Mouse (Mus musculus) lung, embryonic 14.5 days (tissue): Measurements from ENCODE around the gene AL732309.1. TPM values are rescaled to one million over a fixed set of nuclear protein-coding genes. Genes with fewer than 3 reads are reported as not detected.

Source experiments
- ATAC-seq: fragments of 200-750 bp; cut with Nextera tagmentation; 2 replicates; pipeline ENCODE4 v1.8.0; 2017; ENCODE audit warnings: mild to moderate bottlenecking, moderate TSS enrichment, moderate library complexity; ENCODE audit not compliant: insufficient read depth
- DNase-seq: peaks from one replicate; pipeline ENCODE4 v3.0.0-alpha.2; 2015
- H3K27ac ChIP-seq: fragments of 300-500 bp; sonication (generic); 2 replicates; pipeline ENCODE4 v1.5.1; 2014; ENCODE audit warnings: low read depth, mild to moderate bottlenecking, moderate library complexity
- H3K27me3 ChIP-seq: fragments of 300-500 bp; sonication (generic); 2 replicates; pipeline ENCODE4 v1.6.1; 2014; ENCODE audit warnings: low read length, control low read depth; ENCODE audit not compliant: insufficient read depth
- H3K36me3 ChIP-seq: fragments of 300-500 bp; sonication (generic); 2 replicates; pipeline ENCODE4 v1.6.1; 2014; ENCODE audit warnings: control low read depth; ENCODE audit not compliant: insufficient read depth
- H3K4me1 ChIP-seq: fragments of 300-500 bp; sonication (generic); 2 replicates; pipeline ENCODE4 v1.6.1; 2014; ENCODE audit warnings: antibody characterized with exemption, control low read depth; ENCODE audit not compliant: insufficient read depth
- H3K4me2 ChIP-seq: fragments of 300-500 bp; sonication (generic); 2 replicates; pipeline ENCODE4 v1.6.1; 2014; ENCODE audit warnings: mild to moderate bottlenecking
- H3K4me3 ChIP-seq: fragments of 300-500 bp; sonication (generic); 2 replicates; pipeline ENCODE4 v1.5.1; 2014; ENCODE audit warnings: low read depth, low read length
- H3K9ac ChIP-seq: fragments of 300-500 bp; sonication (generic); 2 replicates; pipeline ENCODE4 v1.6.1; 2014
- H3K9me3 ChIP-seq: fragments of 300-500 bp; sonication (generic); 2 replicates; pipeline ENCODE4 v1.6.1; 2016; ENCODE audit warnings: low read depth, low read length, control low read depth
- CTCF ChIP-seq: IDR thresholded peaks from 2 replicates; pipeline ENCODE4 v1.5.1; 2016; ENCODE audit warnings: antibody characterized with exemption, low read depth
- WGBS: fragments of 180-500 bp; shearing (Covaris S2); extraction: QIAGEN DNeasy Blood & Tissue Kit; methylation state at CpG from one replicate; pipeline ENCODE4 v1.1.7; 2014; 5-methylcytosine and 5-hydroxymethylcytosine counted together
- polyA plus RNA-seq: library from polyadenylated mRNA; unstranded; fragments of >200 nt; fragmentation: Nextera tagmentation; extraction: Ambion mirVana; gene quantifications from 2 replicates; pipeline ENCODE4 v1.2.1, GENCODE M21; 2014

AL732309.1 gene
- polyA plus RNA-seq, 1 experiment from 2014 or later: 3.6 TPM

DNA sequence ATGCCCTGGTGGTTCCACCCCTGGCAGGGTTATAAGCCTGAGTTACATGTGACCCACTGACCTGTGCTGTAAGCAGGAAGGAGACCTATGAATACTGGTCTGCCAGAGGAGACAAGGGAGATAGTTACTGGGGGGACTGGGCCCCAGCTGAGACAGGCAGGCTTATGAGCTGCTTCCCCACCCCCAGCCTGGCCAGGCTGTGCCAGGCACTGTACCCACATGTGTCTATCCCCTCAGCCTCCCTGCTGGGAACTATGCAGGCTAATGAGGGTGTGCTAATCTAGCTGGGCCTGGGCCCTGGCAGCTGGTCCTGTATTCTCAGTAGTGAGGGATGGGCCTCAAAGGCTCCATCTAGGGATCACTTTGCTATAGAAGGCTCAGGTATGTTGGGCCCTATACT, 20.6 kb upstream of the AL732309.1 start:
- no peak overlapping the region for H3K4me3 ChIP-seq
- DNase-seq (no peak), ATAC-seq (no peak)
- no peak overlapping the region for H3K27ac ChIP-seq
- H3K9me3 ChIP-seq: no peaks in the 10 kb centered on the region
- H3K4me1 ChIP-seq: 0 out of 2 replicates have a peak, but pooled peaks cover 5% of the 10 kb centered on the region
- no peak overlapping the region for H3K9ac ChIP-seq
- TF ChIP-seq CTCF: no peak
- peaks cover 27% of the 10 kb centered on the region for H3K36me3 ChIP-seq
- no peak overlapping the region for H3K4me2 ChIP-seq
- peaks cover 16% of the 10 kb centered on the region for H3K27me3 ChIP-seq

DNA sequence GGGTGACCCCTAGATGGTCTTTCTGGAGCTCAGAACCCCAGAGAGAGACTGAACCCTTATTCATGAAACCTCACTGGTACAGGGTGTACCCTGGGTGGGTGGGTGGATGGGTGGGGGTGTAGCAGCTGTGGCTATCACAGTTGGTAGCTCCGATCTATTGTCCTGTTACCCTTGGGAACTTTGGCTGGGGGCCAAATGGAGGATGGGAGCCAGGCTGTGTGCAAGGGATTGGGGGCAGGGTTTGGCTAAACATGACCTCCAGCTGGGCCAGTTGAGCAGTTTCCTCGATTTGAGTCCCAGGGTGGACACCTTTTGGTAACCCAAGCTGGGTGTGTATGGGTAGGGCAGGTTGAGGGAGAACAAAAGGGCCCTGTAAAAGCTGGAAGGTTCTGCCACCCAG, 20.1 kb upstream of the AL732309.1 start:
- no peak for TF ChIP-seq CTCF
- no peak for DNase-seq
- Histone ChIP-seq H3K4me3 (no peak overlapping the region; the same call in 1 of the 2 replicates), H3K4me1 (0 out of 2 replicates have a peak, but pooled peaks cover 5% of the 10 kb centered on the region), H3K27ac (no peak overlapping the region), H3K4me2 (no peak overlapping the region), H3K27me3 (peaks cover 16% of the 10 kb centered on the region), H3K36me3 (peaks cover 27% of the 10 kb centered on the region), H3K9me3 (no peaks in the 10 kb centered on the region), H3K9ac (no peak overlapping the region)
- no peak for ATAC-seq
- WGBS: 52% methylated on average over 2 of the region's 2 CpGs

DNA sequence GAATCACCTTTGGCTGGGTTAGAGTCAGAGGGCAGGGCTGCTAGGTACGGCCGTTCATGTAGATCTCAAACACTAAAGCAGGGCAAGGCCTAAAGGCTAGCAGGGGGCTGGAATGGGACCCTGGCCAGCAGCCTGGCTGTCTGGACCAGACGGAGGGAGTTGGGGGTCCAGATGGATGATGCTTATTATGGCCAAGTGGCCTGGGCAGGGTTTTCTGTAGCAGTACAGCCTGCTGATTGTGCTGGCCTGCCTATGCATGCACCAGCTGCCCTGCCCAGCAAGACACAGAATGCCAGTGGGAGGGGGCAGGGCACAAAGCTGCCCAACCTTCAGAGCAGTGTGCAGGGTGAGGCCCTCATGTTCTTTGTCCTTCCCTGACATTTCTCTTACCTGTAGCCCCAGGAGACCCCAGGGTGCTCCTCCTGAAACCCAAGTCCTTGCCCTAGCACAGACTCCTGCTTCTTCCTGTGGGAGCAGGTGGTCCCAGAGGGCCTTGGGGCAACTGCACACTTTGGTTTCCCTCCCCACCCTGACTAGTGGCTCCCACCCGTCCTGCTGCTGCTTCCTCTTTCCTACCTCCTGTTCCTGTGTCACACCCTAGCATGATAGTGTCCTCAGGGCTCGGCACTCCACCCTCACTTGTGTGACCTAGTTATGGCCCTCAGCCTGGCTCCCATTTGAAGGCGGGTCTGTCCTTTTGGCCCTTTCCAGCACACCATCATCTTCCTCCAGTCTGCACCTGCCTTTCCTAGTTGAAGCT, 19.4 kb upstream of the AL732309.1 start:
- Histone ChIP-seq H3K9me3 (no peaks in the 10 kb centered on the region), H3K4me1 (no peaks in the 10 kb centered on the region), H3K36me3 (peaks cover 27% of the 10 kb centered on the region), H3K9ac (no peak overlapping the region), H3K27me3 (peaks cover 16% of the 10 kb centered on the region), H3K4me2 (no peak overlapping the region), H3K27ac (no peak overlapping the region), H3K4me3 (no peak overlapping the region)
- no peak for DNase-seq
- TF ChIP-seq CTCF: no peak
- no peak for ATAC-seq
- WGBS: 60% methylated on average over 6 of the region's 6 CpGs

DNA sequence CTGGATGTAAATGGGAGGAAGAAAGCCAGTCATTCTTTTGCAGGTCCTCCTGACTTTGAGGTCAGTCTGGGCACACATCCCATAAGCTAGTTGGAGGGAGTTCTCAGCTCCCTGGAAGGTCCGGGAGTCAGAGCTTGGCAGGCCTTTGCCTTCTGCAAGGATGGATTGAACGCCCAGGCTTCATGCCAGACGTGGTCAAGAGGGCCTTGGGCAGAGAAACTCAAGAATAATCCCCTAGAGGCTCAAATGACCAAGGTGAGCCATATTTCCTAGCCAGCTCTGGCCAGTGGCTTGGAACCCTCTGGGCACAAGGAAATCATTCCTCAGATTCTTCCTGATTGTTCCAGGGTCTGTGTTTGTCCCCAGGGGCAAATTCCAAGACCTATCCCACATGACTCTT, 18.2 kb upstream of the AL732309.1 start:
- Histone ChIP-seq H3K36me3 (peaks cover 16% of the 10 kb centered on the region; the same call in 1 of the 2 replicates), H3K4me1 (no peaks in the 10 kb centered on the region), H3K9me3 (no peaks in the 10 kb centered on the region), H3K27ac (no peak overlapping the region), H3K27me3 (peaks cover 16% of the 10 kb centered on the region), H3K4me3 (no peak overlapping the region), H3K9ac (no peak overlapping the region), H3K4me2 (no peak overlapping the region)
- DNase-seq (no peak), ATAC-seq (no peak)
- TF ChIP-seq CTCF: no peak
- WGBS: 62% methylated on average over 3 of the region's 3 CpGs

DNA sequence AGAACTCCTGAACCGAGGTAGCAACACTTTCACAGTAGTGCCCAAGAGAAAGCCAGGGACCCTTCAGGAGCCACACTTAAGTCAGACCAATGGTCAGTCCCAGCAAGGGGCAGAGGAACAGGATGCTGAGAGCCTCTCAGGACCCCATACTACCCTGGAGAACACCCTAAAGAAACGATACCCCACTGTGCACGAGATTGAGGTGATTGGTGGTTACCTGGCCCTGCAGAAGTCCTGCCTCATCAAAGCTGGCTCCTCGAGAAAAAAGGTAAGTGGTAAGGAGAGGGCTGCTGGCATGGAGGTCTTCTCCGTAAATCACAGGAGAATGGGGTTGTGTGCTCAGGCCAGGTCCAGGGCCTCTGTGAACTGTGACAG, 17.6 kb upstream of the AL732309.1 start:
- Histone ChIP-seq H3K9me3 (no peaks in the 10 kb centered on the region), H3K27me3 (peaks cover 16% of the 10 kb centered on the region), H3K4me3 (peak overlapping the region; percentile 74; the same call in 1 of the 2 replicates), H3K9ac (no peak overlapping the region; the same call in 1 of the 2 replicates), H3K4me1 (no peaks in the 10 kb centered on the region), H3K27ac (no peak overlapping the region), H3K36me3 (peaks cover 10% of the 10 kb centered on the region; the same call in 1 of the 2 replicates), H3K4me2 (peak overlapping the region; percentile 100; the same call in 1 of the 2 replicates)
- no peak for DNase-seq
- no peak for ATAC-seq
- TF ChIP-seq CTCF: no peak
- 70% methylated on average over 5 of the region's 5 CpGs for WGBS

DNA sequence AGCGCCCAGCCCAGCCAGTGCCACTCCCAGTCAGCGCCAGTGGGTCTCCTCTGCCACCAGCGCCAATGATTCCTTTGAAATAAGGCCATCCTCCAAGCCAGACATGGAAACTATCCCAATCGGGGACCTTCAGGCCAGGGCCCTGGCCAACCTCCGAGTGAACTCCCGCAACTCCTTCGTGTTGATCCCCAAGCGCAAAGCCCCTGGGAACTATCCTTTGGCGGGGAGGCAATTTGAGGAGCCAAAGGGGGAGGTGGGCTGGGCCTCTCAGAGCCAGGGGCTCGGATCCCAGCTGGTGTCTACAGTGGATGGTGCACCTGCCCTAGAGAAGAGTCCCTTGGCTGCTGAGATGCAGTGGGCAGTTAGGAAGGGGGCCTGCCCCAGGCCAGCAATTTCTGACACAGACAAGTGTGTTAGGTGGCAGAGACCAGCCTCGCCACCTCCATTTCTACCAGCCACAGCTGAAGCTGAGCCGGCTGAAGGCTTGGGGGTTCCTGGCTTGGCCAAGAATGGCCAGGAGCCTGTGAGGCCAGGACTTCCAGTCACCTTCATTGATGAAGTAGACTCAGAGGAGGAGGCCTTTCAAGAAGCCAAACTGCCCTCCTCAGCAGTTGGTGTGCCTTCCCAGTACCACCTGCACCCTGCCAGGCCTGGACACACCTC, 17.1 kb upstream of the AL732309.1 start:
- Histone ChIP-seq H3K9me3 (no peaks in the 10 kb centered on the region), H3K4me1 (no peaks in the 10 kb centered on the region), H3K36me3 (peaks cover 5% of the 10 kb centered on the region; the same call in 1 of the 2 replicates), H3K27me3 (peaks cover 16% of the 10 kb centered on the region), H3K4me2 (peak overlapping the region; percentile 100), H3K4me3 (peak overlapping the region; percentile 74), H3K27ac (no peak overlapping the region), H3K9ac (peak overlapping the region; percentile 54)
- DNase-seq (no peak), ATAC-seq (no peak)
- WGBS: 19% methylated on average over 12 of the region's 12 CpGs
- no peak for TF ChIP-seq CTCF
